Mouse (Mus musculus): ENCODE data around the gene Rora. TPM values are rescaled to one million over a fixed set of nuclear protein-coding genes. Genes with fewer than 3 reads are reported as not detected.

Gene Rora
- polyA plus RNA-seq, 1 experiment = 0.86 TPM

DNA sequence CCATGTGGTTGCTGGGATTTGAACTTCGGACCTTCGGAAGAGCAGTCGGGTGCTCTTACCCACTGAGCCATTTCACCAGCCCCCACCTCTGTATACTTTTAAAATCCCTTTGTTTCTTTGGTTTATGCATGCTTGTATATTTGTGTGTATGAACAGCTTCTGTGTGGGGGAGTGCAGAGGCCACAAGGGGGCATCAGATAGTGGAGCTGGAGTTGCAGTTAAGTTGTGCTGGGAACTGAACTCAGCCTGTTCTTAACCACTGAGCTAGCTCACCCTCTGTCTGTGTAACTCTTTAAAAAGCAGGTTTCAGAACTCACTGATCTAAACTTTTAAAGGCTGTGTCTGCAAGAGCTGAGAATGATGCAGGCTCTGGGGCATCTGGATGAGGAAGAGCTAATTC, 120.2 kb downstream of the Rora start:
- no peaks in the 10 kb centered on the region for H3K27me3 ChIP-seq (ENCODE audit: control insufficient read depth, insufficient read depth, insufficient read length)
- no peak overlapping the region for H3ac ChIP-seq (ENCODE audit: control insufficient read depth, insufficient read length)
- no peak overlapping the region for H3K4me2 ChIP-seq (ENCODE audit: low read depth)
- no peaks in the 10 kb centered on the region for H3K36me3 ChIP-seq (ENCODE audit: control insufficient read depth, insufficient read depth)
- H3K79me2 ChIP-seq (ENCODE audit: control insufficient read depth, insufficient read depth) = no peaks in the 10 kb centered on the region
- no peak overlapping the region for H3K4me3 ChIP-seq
- no peak for TF ChIP-seq POLR2AphosphoS2 (IDR thresholded peaks at IDR 0.05; ENCODE audit: insufficient read length, low read depth)
- no peak for TF ChIP-seq POLR2A (IDR thresholded peaks at IDR 0.05; ENCODE audit: insufficient read length, low read depth)
- TF ChIP-seq MAX (IDR thresholded peaks at IDR 0.05; ENCODE audit: low read depth) = no peak
- TF ChIP-seq TCF3 (IDR thresholded peaks at IDR 0.05; ENCODE audit: insufficient read length, low read depth) = no peak
- no peak for TF ChIP-seq MYOG (IDR thresholded peaks at IDR 0.05; ENCODE audit: control insufficient read depth in 1 of 3, insufficient read depth in 1 of 3, insufficient read length in 2 of 3, low read depth in 2 of 3)
- no peak for TF ChIP-seq TCF12 (IDR thresholded peaks at IDR 0.05; ENCODE audit: insufficient read depth, poor library complexity, severe bottlenecking)
- no peak for TF ChIP-seq REST (IDR thresholded peaks at IDR 0.05; ENCODE audit: insufficient read depth, insufficient read length)
- TF ChIP-seq MYOD1 (IDR thresholded peaks at IDR 0.05; ENCODE audit: control insufficient read depth in 1 of 3, insufficient read length in 2 of 3, low read depth in 2 of 3) = no peak
- no peak for TF ChIP-seq CEBPB (IDR thresholded peaks at IDR 0.05; ENCODE audit: insufficient read depth, poor library complexity, severe bottlenecking)
- TF ChIP-seq USF1 (IDR thresholded peaks at IDR 0.05; ENCODE audit: low read depth) = no peak
- no peak for TF ChIP-seq SRF (IDR thresholded peaks at IDR 0.05; ENCODE audit: control insufficient read depth, insufficient read length, low read depth)
- TF ChIP-seq E2F4 (IDR thresholded peaks at IDR 0.05; ENCODE audit: insufficient read depth) = no peak

- H3K79me2 ChIP-seq (ENCODE audit: control insufficient read depth, insufficient read depth) = no peaks in the 10 kb centered on the region
- no peak overlapping the region for H3K4me3 ChIP-seq
- no peak overlapping the region for H3K4me2 ChIP-seq (ENCODE audit: low read depth)
- no peak overlapping the region for H3ac ChIP-seq (ENCODE audit: control insufficient read depth, insufficient read length)
- H3K36me3 ChIP-seq (ENCODE audit: control insufficient read depth, insufficient read depth) = no peaks in the 10 kb centered on the region
- H3K27me3 ChIP-seq (ENCODE audit: control insufficient read depth, insufficient read depth, insufficient read length) = no peaks in the 10 kb centered on the region
- TF ChIP-seq MYOG (IDR thresholded peaks at IDR 0.05; ENCODE audit: control insufficient read depth in 1 of 3, insufficient read depth in 1 of 3, insufficient read length in 2 of 3, low read depth in 2 of 3) (no peak), MAX (IDR thresholded peaks at IDR 0.05; ENCODE audit: low read depth) (no peak), CEBPB (IDR thresholded peaks at IDR 0.05; ENCODE audit: insufficient read depth, poor library complexity, severe bottlenecking) (no peak), REST (IDR thresholded peaks at IDR 0.05; ENCODE audit: insufficient read depth, insufficient read length) (no peak), E2F4 (IDR thresholded peaks at IDR 0.05; ENCODE audit: insufficient read depth) (no peak), USF1 (IDR thresholded peaks at IDR 0.05; ENCODE audit: low read depth) (no peak), POLR2AphosphoS2 (IDR thresholded peaks at IDR 0.05; ENCODE audit: insufficient read length, low read depth) (no peak), TCF12 (IDR thresholded peaks at IDR 0.05; ENCODE audit: insufficient read depth, poor library complexity, severe bottlenecking) (no peak), MYOD1 (IDR thresholded peaks at IDR 0.05; ENCODE audit: control insufficient read depth in 1 of 3, insufficient read length in 2 of 3, low read depth in 2 of 3) (no peak), TCF3 (IDR thresholded peaks at IDR 0.05; ENCODE audit: insufficient read length, low read depth) (no peak), POLR2A (IDR thresholded peaks at IDR 0.05; ENCODE audit: insufficient read length, low read depth) (no peak), SRF (IDR thresholded peaks at IDR 0.05; ENCODE audit: control insufficient read depth, insufficient read length, low read depth) (no peak)
Observed at GRCm38 (mm10) chr9:68782011-68782410, 128.4 kb downstream of the Rora start.

- Histone ChIP-seq H3K4me3 (no peak overlapping the region), H3K27me3 (ENCODE audit: control insufficient read depth, insufficient read depth, insufficient read length) (no peaks in the 10 kb centered on the region), H3K4me2 (ENCODE audit: low read depth) (no peak overlapping the region), H3K79me2 (ENCODE audit: control insufficient read depth, insufficient read depth) (no peaks in the 10 kb centered on the region), H3ac (ENCODE audit: control insufficient read depth, insufficient read length) (no peak overlapping the region), H3K36me3 (ENCODE audit: control insufficient read depth, insufficient read depth) (no peaks in the 10 kb centered on the region)
- TF ChIP-seq MYOD1 (IDR thresholded peaks at IDR 0.05; ENCODE audit: control insufficient read depth in 1 of 3, insufficient read length in 2 of 3, low read depth in 2 of 3) = no peak
- no peak for TF ChIP-seq POLR2A (IDR thresholded peaks at IDR 0.05; ENCODE audit: insufficient read length, low read depth)
- no peak for TF ChIP-seq MYOG (IDR thresholded peaks at IDR 0.05; ENCODE audit: control insufficient read depth in 1 of 3, insufficient read depth in 1 of 3, insufficient read length in 2 of 3, low read depth in 2 of 3)
- TF ChIP-seq SRF (IDR thresholded peaks at IDR 0.05; ENCODE audit: control insufficient read depth, insufficient read length, low read depth) = no peak
- no peak for TF ChIP-seq MAX (IDR thresholded peaks at IDR 0.05; ENCODE audit: low read depth)
- TF ChIP-seq USF1 (IDR thresholded peaks at IDR 0.05; ENCODE audit: low read depth) = no peak
- TF ChIP-seq E2F4 (IDR thresholded peaks at IDR 0.05; ENCODE audit: insufficient read depth) = no peak
- TF ChIP-seq REST (IDR thresholded peaks at IDR 0.05; ENCODE audit: insufficient read depth, insufficient read length) = no peak
- no peak for TF ChIP-seq TCF3 (IDR thresholded peaks at IDR 0.05; ENCODE audit: insufficient read length, low read depth)
- no peak for TF ChIP-seq CEBPB (IDR thresholded peaks at IDR 0.05; ENCODE audit: insufficient read depth, poor library complexity, severe bottlenecking)
- TF ChIP-seq TCF12 (IDR thresholded peaks at IDR 0.05; ENCODE audit: insufficient read depth, poor library complexity, severe bottlenecking) = no peak
- TF ChIP-seq POLR2AphosphoS2 (IDR thresholded peaks at IDR 0.05; ENCODE audit: insufficient read length, low read depth) = no peak
Observed at GRCm38 (mm10) chr9:68782604-68783003, 129.0 kb downstream of the Rora start.

GRCm38 (mm10) chr9:68783246-68783645, 129.7 kb downstream of the Rora start:
- Histone ChIP-seq H3K4me2 (ENCODE audit: low read depth) (no peak overlapping the region), H3ac (ENCODE audit: control insufficient read depth, insufficient read length) (no peak overlapping the region), H3K4me3 (no peak overlapping the region), H3K27me3 (ENCODE audit: control insufficient read depth, insufficient read depth, insufficient read length) (no peaks in the 10 kb centered on the region), H3K36me3 (ENCODE audit: control insufficient read depth, insufficient read depth) (no peaks in the 10 kb centered on the region), H3K79me2 (ENCODE audit: control insufficient read depth, insufficient read depth) (no peaks in the 10 kb centered on the region)
- TF ChIP-seq TCF3 (IDR thresholded peaks at IDR 0.05; ENCODE audit: insufficient read length, low read depth) = no peak
- no peak for TF ChIP-seq MYOD1 (IDR thresholded peaks at IDR 0.05; ENCODE audit: control insufficient read depth in 1 of 3, insufficient read length in 2 of 3, low read depth in 2 of 3)
- no peak for TF ChIP-seq REST (IDR thresholded peaks at IDR 0.05; ENCODE audit: insufficient read depth, insufficient read length)
- no peak for TF ChIP-seq MYOG (IDR thresholded peaks at IDR 0.05; ENCODE audit: control insufficient read depth in 1 of 3, insufficient read depth in 1 of 3, insufficient read length in 2 of 3, low read depth in 2 of 3)
- TF ChIP-seq MAX (IDR thresholded peaks at IDR 0.05; ENCODE audit: low read depth) = no peak
- no peak for TF ChIP-seq POLR2A (IDR thresholded peaks at IDR 0.05; ENCODE audit: insufficient read length, low read depth)
- TF ChIP-seq E2F4 (IDR thresholded peaks at IDR 0.05; ENCODE audit: insufficient read depth) = no peak
- no peak for TF ChIP-seq USF1 (IDR thresholded peaks at IDR 0.05; ENCODE audit: low read depth)
- no peak for TF ChIP-seq SRF (IDR thresholded peaks at IDR 0.05; ENCODE audit: control insufficient read depth, insufficient read length, low read depth)
- TF ChIP-seq TCF12 (IDR thresholded peaks at IDR 0.05; ENCODE audit: insufficient read depth, poor library complexity, severe bottlenecking) = no peak
- TF ChIP-seq CEBPB (IDR thresholded peaks at IDR 0.05; ENCODE audit: insufficient read depth, poor library complexity, severe bottlenecking) = no peak
- no peak for TF ChIP-seq POLR2AphosphoS2 (IDR thresholded peaks at IDR 0.05; ENCODE audit: insufficient read length, low read depth)
